Mouse (Mus musculus) liver, adult 2 months (tissue): Measurements from ENCODE around the gene Bbs9.

ENCODE experiments used
- CTCF ChIP-seq: fragments of 200-500 bp; IDR thresholded peaks from 2 replicates; pipeline ENCODE4 v1.5.1; 2011; ENCODE audit warnings: low read depth, low read length, control low read depth
- POLR2A ChIP-seq: fragments of 200-500 bp; IDR thresholded peaks from 2 replicates; pipeline ENCODE4 v1.6.1; 2011; ENCODE audit warnings: low read length, control low read depth; ENCODE audit not compliant: insufficient read depth; ENCODE audit errors: extremely low read depth

DNA sequence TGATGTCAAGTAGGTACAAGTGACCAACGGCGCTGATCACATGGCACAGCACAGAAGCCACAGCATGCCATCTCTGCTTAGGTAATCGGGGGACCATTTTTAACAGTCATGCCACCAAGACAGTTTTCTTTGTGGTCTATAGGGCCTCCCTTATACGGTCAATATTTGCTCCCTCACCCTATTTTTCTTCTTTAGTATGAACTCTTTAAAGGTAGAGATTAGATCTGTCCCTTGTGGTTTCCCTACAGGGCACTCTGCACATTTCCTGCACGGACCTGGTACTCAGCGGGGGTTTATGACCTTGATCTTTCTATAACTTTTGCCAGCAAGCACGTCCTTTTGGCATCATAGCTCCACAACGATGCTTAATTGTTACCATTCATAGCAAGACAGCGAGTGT, 316.2 kb downstream of the Bbs9 start:
- TF ChIP-seq POLR2A, result no peak
- no peak for TF ChIP-seq CTCF
